Mouse (Mus musculus) MEL (cell line): ENCODE data around the gene Kat6b.

Source experiments
- CTCF ChIP-seq, 3 experiments: IDR thresholded peaks in 2 of 3; conservative IDR thresholded peaks in 1 of 3; 2 replicates each; pipeline ENCODE4 v1.5.1; 2011 to 2012; ENCODE audit warnings: low read length in 3 of 3, low read depth in 2 of 3, mild to moderate bottlenecking in 2 of 3, improper control_type of control experiment in 1 of 3, inconsistent platforms in 1 of 3, mixed read lengths in 1 of 3, moderate library complexity in 1 of 3; ENCODE audit not compliant: control insufficient read depth in 1 of 3, insufficient read depth in 1 of 3, poor library complexity in 1 of 3, severe bottlenecking in 1 of 3
- ETS1 ChIP-seq: IDR thresholded peaks from 2 replicates; pipeline ENCODE4 v1.6.1; 2012; ENCODE audit warnings: low read depth, mild to moderate bottlenecking, inconsistent platforms, low read length, improper control_type of control experiment, moderate library complexity
- GATA1 ChIP-seq: IDR thresholded peaks from 2 replicates; pipeline ENCODE4 v1.6.1; 2011; ENCODE audit warnings: low read depth, low read length, improper control_type of control experiment
- MYB ChIP-seq: IDR thresholded peaks from 2 replicates; pipeline ENCODE4 v1.6.1; 2011; ENCODE audit warnings: mild to moderate bottlenecking, low read depth, low read length, improper control_type of control experiment
- UBTF ChIP-seq: IDR thresholded peaks from 2 replicates; pipeline ENCODE4 v1.6.1; 2012; ENCODE audit warnings: low read depth, mild to moderate bottlenecking, inconsistent platforms, low read length, improper control_type of control experiment, moderate library complexity, borderline replicate concordance; ENCODE audit not compliant: insufficient read depth

- TF ChIP-seq GATA1, result no peak
- no peak for TF ChIP-seq MYB
- TF ChIP-seq CTCF (IDR thresholded peaks at IDR 0.05 in 2 of 3, conservative IDR thresholded peaks at IDR 0.05 in 1 of 3; ENCODE audit: control insufficient read depth in 1 of 3, insufficient read depth in 1 of 3, low read depth in 2 of 3, low read length in 3 of 3, poor library complexity in 1 of 3, severe bottlenecking in 1 of 3), result no peak
- no peak for TF ChIP-seq UBTF
- TF ChIP-seq ETS1, result no peak
Observed at GRCm38 (mm10) chr14:21559447-21559846, 78.2 kb downstream of the Kat6b start.
